Mouse (Mus musculus) intestine, postnatal 0 days (tissue): ENCODE measurements around the gene Cpped1. TPM values are rescaled to one million over a fixed set of nuclear protein-coding genes. Genes with fewer than 3 reads are reported as not detected.

Experiments used
- ATAC-seq: fragments of 200-750 bp; cut with Nextera tagmentation; 2 replicates; pipeline ENCODE4 v1.8.0; 2017; ENCODE audit warnings: mild to moderate bottlenecking, moderate TSS enrichment, moderate library complexity
- H3K27ac ChIP-seq: fragments of 300-500 bp; sonication (generic); 2 replicates; pipeline ENCODE4 v1.5.1; 2014; ENCODE audit warnings: mild to moderate bottlenecking, low read depth, low read length, moderate library complexity
- H3K27me3 ChIP-seq: fragments of 300-500 bp; sonication (generic); replicated peaks from 2 replicates; pipeline ENCODE4 v1.6.1; 2014; ENCODE audit warnings: low read length, mixed read lengths; ENCODE audit not compliant: control insufficient read depth, insufficient read depth
- H3K36me3 ChIP-seq: fragments of 300-500 bp; sonication (generic); 2 replicates; pipeline ENCODE4 v1.6.1; 2014; ENCODE audit warnings: mild to moderate bottlenecking, moderate library complexity; ENCODE audit not compliant: control insufficient read depth, insufficient read depth
- H3K4me1 ChIP-seq: fragments of 300-500 bp; sonication (generic); replicated peaks from 2 replicates; pipeline ENCODE4 v1.6.1; 2014; ENCODE audit warnings: antibody characterized with exemption, low read length, mixed read lengths; ENCODE audit not compliant: control insufficient read depth, insufficient read depth
- H3K4me2 ChIP-seq: fragments of 300-500 bp; sonication (generic); replicated peaks from 2 replicates; pipeline ENCODE4 v1.6.1; 2014; ENCODE audit warnings: low read depth, mild to moderate bottlenecking, moderate library complexity
- H3K4me3 ChIP-seq: fragments of 300-500 bp; sonication (generic); 2 replicates; pipeline ENCODE4 v1.5.1; 2014; ENCODE audit warnings: low read depth, low read length
- H3K9ac ChIP-seq: fragments of 300-500 bp; sonication (generic); 2 replicates; pipeline ENCODE4 v1.6.1; 2014; ENCODE audit warnings: mild to moderate bottlenecking, low read depth, low read length
- H3K9me3 ChIP-seq: fragments of 300-500 bp; sonication (generic); 2 replicates; pipeline ENCODE4 v1.6.1; 2016; ENCODE audit warnings: mixed run types; ENCODE audit not compliant: control insufficient read depth
- CTCF ChIP-seq: sonication (generic); IDR thresholded peaks from 2 replicates; pipeline ENCODE4 v1.5.1; 2016; ENCODE audit warnings: low read depth, mild to moderate bottlenecking, control low read depth, antibody characterized with exemption, moderate library complexity
- WGBS: fragments of 180-500 bp; shearing (Covaris S2); extraction: QIAGEN DNeasy Blood & Tissue Kit; methylation state at CpG from one replicate; pipeline ENCODE4 v1.1.7; 2014; 5-methylcytosine and 5-hydroxymethylcytosine counted together
- polyA plus RNA-seq: library from polyadenylated mRNA; unstranded; fragments of >200 nt; fragmentation: Nextera tagmentation; extraction: Ambion mirVana; gene quantifications from 2 replicates; pipeline ENCODE4 v1.2.1, GENCODE M21; 2015

The Cpped1 gene
- polyA plus RNA-seq, 1 experiment from 2014 or later: 31.6 TPM

- Histone ChIP-seq H3K9ac (no peak overlapping the region), H3K4me3 (no peak overlapping the region), H3K9me3 (no peaks in the 10 kb centered on the region), H3K27me3 (no peaks in the 10 kb centered on the region), H3K36me3 (peaks cover 5% of the 10 kb centered on the region; the same call in 1 of the 2 replicates), H3K4me1 (no peaks in the 10 kb centered on the region), H3K27ac (no peak overlapping the region), H3K4me2 (no peak overlapping the region)
- ATAC-seq: no peak
- no peak for TF ChIP-seq CTCF
- 92% methylated on average over 1 of the region's 1 CpGs for WGBS
Observed at GRCm38 (mm10) chr16:11906906-11907305, 2.3 kb downstream of the Cpped1 start.

GRCm38 (mm10) chr16:11905216-11905615 is 4.0 kb downstream of the Cpped1 start:
- Histone ChIP-seq H3K4me3 (no peak overlapping the region), H3K27me3 (no peaks in the 10 kb centered on the region), H3K4me2 (no peak overlapping the region), H3K9ac (no peak overlapping the region), H3K27ac (no peak overlapping the region), H3K36me3 (peaks cover 10% of the 10 kb centered on the region; the same call in 1 of the 2 replicates), H3K4me1 (no peaks in the 10 kb centered on the region), H3K9me3 (no peaks in the 10 kb centered on the region)
- whole genome bisulfite sequencing: 88% methylated on average over 4 of the region's 4 CpGs
- no peak for TF ChIP-seq CTCF
- ATAC-seq: no peak

- Histone ChIP-seq H3K4me3 (no peak overlapping the region), H3K4me1 (no peaks in the 10 kb centered on the region), H3K27me3 (no peaks in the 10 kb centered on the region), H3K36me3 (peaks cover 10% of the 10 kb centered on the region; the same call in 1 of the 2 replicates), H3K9me3 (no peaks in the 10 kb centered on the region), H3K27ac (no peak overlapping the region), H3K4me2 (no peak overlapping the region), H3K9ac (no peak overlapping the region)
- ATAC-seq: no peak
- WGBS: 87% methylated on average over 7 of the region's 7 CpGs
- TF ChIP-seq CTCF: no peak
Observed at GRCm38 (mm10) chr16:11902007-11902406, 7.2 kb downstream of the Cpped1 start.

DNA sequence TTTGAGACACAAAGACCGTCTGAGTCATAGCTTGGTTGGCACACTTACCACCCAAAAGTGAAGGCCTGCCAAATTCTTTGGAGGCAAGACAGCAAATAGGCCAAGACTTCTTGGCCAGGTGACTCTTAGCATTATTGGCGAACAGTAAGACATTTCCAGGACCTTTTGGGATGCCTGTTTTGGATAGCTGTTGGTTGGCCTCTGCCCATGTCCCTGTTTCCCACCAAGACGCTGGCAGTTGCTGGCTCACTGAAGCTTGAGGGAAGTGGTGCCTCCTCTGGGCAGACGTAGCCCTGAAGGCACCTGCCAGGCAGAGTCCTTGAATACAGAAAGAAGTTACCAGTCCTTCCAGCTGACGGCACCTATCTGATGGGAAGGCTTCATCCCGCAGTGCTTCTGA is 8.9 kb downstream of the Cpped1 start:
- 88% methylated on average over 6 of the region's 6 CpGs for WGBS
- H3K36me3 ChIP-seq: peaks cover 5% of the 10 kb centered on the region; the same call in 1 of the 2 replicates

GRCm38 (mm10) chr16:11896411-11896810 is 12.8 kb downstream of the Cpped1 start:
- WGBS: 81% methylated on average over 5 of the region's 5 CpGs
- no peak for TF ChIP-seq CTCF
- Histone ChIP-seq H3K4me3 (no peak overlapping the region), H3K27me3 (no peaks in the 10 kb centered on the region), H3K27ac (no peak overlapping the region), H3K9me3 (no peaks in the 10 kb centered on the region), H3K4me1 (no peaks in the 10 kb centered on the region), H3K4me2 (no peak overlapping the region), H3K9ac (no peak overlapping the region), H3K36me3 (peaks cover 5% of the 10 kb centered on the region; the same call in 1 of the 2 replicates)
- no peak for ATAC-seq

More for the DNA sequence above, 8.9 kb downstream of the Cpped1 start:
- Histone ChIP-seq H3K4me3 (no peak overlapping the region), H3K4me2 (no peak overlapping the region), H3K9me3 (no peaks in the 10 kb centered on the region), H3K27me3 (no peaks in the 10 kb centered on the region), H3K27ac (no peak overlapping the region), H3K4me1 (no peaks in the 10 kb centered on the region), H3K9ac (no peak overlapping the region)
- no peak for ATAC-seq
- no peak for TF ChIP-seq CTCF

DNA sequence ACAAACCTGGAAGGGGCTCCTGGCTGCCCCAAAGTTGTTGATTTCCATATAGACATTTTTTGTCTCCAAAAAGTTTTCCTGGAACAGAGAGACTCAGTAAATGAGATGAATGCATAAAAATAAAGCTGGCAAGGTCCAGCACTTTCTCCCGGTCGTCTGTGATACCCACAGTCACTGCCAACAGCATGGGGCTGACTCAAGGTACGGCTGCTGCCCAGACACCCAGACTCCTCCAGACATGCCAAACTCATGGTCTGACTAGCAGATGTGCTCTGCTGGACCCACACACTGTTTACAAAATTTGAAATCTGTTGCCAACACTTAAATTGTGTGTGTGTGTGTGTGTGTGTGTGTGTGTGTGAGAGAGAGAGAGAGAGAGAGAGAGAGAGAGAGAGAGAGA is 14.4 kb downstream of the Cpped1 start:
- H3K27me3 ChIP-seq: no peaks in the 10 kb centered on the region
- H3K4me3 ChIP-seq: no peak overlapping the region
- H3K27ac ChIP-seq: no peak overlapping the region
- no peak overlapping the region for H3K4me2 ChIP-seq
- 82% methylated on average over 3 of the region's 3 CpGs for WGBS
- H3K9ac ChIP-seq: no peak overlapping the region
- no peaks in the 10 kb centered on the region; the same call in 1 of the 2 replicates for H3K36me3 ChIP-seq
- no peaks in the 10 kb centered on the region for H3K9me3 ChIP-seq
- no peaks in the 10 kb centered on the region for H3K4me1 ChIP-seq
- no peak for ATAC-seq
- no peak for TF ChIP-seq CTCF

DNA sequence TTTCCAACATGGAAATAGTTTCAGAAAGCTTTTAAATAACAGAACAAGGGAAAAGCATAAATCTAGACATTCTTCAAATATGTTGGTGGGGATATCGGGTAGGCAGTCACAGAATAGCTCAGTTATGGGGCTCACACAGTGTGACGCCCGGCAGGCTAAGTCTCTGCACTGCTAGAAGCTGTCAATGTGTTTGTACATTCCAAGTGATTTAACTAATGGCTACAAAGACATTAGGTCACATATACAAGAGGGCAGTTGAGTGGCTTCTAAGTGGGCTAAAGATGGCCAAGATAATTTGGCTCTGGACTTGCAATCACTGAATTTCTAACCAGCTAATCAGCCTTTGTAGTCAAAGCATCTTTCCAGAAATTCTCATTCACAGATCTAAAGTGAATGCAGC is 19.1 kb downstream of the Cpped1 start:
- Histone ChIP-seq H3K4me2 (no peak overlapping the region), H3K27ac (no peak overlapping the region), H3K27me3 (no peaks in the 10 kb centered on the region), H3K9me3 (peaks cover 3% of the 10 kb centered on the region; the same call in 1 of the 2 replicates), H3K9ac (no peak overlapping the region), H3K4me1 (no peaks in the 10 kb centered on the region), H3K4me3 (no peak overlapping the region), H3K36me3 (peaks cover 20% of the 10 kb centered on the region)
- no peak for TF ChIP-seq CTCF
- no peak for ATAC-seq
- 46% methylated on average over 3 of the region's 3 CpGs for WGBS
